Mouse (Mus musculus) testis, adult 2 months (tissue): ENCODE data around the gene Opa3.

Experiments
- CTCF ChIP-seq: fragments of 200-500 bp; IDR thresholded peaks from 2 replicates; pipeline ENCODE4 v1.5.1; 2012; ENCODE audit warnings: low read depth, mild to moderate bottlenecking, inconsistent platforms, low read length, moderate library complexity; ENCODE audit not compliant: control insufficient read depth, insufficient read depth, insufficient replicate concordance
- POLR2A ChIP-seq: fragments of 200-500 bp; IDR thresholded peaks from 2 replicates; pipeline ENCODE4 v1.6.1; 2012; ENCODE audit warnings: low read depth, mild to moderate bottlenecking, inconsistent platforms, low read length, moderate library complexity; ENCODE audit not compliant: control insufficient read depth

DNA sequence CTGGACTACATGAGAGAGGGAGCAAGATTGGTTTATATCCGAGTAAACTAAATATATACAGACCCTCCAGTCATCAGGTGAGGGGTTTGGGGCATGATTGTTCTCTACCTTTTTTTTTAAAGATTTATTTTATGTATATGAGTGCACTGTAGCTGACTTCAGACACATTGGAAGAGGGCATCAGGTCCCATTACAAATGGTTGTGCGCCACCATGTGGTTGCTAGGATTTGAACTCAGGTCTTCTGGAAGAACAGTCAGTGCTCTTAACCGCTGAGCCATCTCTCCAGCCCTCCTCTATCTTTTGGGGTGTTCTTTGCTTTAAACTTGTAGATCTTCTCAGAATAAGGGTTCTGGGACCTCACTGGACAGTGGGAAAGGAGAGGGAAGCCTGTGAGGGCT lies 8.1 kb upstream of the Opa3 start:
- TF ChIP-seq CTCF (no peak), POLR2A (no peak)
